In the genomic region with DNA sequence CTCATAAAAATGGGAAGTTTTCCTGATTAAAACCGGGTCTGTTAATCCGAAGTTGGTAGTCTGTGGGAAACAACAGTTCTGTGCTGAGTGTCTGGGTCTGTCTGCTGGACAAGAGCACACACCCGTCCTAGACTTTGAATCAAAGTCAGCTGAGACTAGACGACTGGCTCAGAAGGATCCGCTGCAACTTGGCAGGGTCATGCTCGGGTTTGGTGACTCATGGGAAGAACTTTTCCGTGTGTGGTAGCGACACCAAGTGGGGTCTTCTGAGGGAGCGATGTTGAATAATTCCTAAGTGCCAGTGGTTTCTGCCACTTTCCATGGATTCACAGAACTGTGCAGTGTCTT, we compare ENCODE assay signal across 16 mouse cellular contexts.
DNase-seq lines count a peak whose midpoint lies in the region; ATAC-seq and TF ChIP-seq lines count a peak whose summit lies in the region.
"Had no signal": no experiment of that assay in that cellular context is flagged by ENCODE, and none has a peak within 500 bp of the region (broad histone marks: within the 10 kb centered on the region; RNA-seq: fewer than 3 reads in every experiment).

No protein-coding gene starts in this region.

- no peak overlapping the region for H3K9ac ChIP-seq in heart, embryonic 12.5 days
- no peak overlapping the region for H3K9ac ChIP-seq in lung, embryonic 16.5 days (ENCODE audit: low read length)
- H3K9ac ChIP-seq in CH12.LX (ENCODE audit: insufficient read depth, low read depth), result peak overlapping the region; percentile 35
- H3K9ac ChIP-seq: kidney, embryonic 15.5 days; liver, embryonic 13.5 days; midbrain, embryonic 13.5 days had no signal

- H3K36me3 ChIP-seq in heart, embryonic 12.5 days, result no peaks in the 10 kb centered on the region
- no peaks in the 10 kb centered on the region for H3K36me3 ChIP-seq in lung, embryonic 16.5 days (ENCODE audit: control insufficient read depth, insufficient read depth, low read length)
- H3K36me3 ChIP-seq in CH12.LX (replicated peaks in 1 of 2; ENCODE audit: control insufficient read depth in 1 of 2, insufficient read depth in 1 of 2, low read length in 1 of 2), result no peaks in the 10 kb centered on the region
- H3K36me3 ChIP-seq: kidney, embryonic 15.5 days; liver, embryonic 13.5 days; midbrain, embryonic 13.5 days had no signal

- TF ChIP-seq POLR2A in CH12.LX (IDR thresholded peaks at IDR 0.05; ENCODE audit: low read depth, low read length), result no peak

- no peaks in the 10 kb centered on the region for H3K9me3 ChIP-seq in heart, embryonic 12.5 days (replicated peaks)
- no peaks in the 10 kb centered on the region for H3K9me3 ChIP-seq in lung, embryonic 16.5 days (ENCODE audit: control insufficient read depth, low read length)
- H3K9me3 ChIP-seq in CH12.LX (replicated peaks; ENCODE audit: low read length), result no peaks in the 10 kb centered on the region
- H3K9me3 ChIP-seq: kidney, embryonic 15.5 days; liver, embryonic 13.5 days; midbrain, embryonic 13.5 days had no signal

- ATAC-seq in heart, embryonic 12.5 days (ENCODE audit: insufficient number of reproducible peaks, low FRiP score), result no peak
- ATAC-seq in lung, embryonic 16.5 days (ENCODE audit: low read depth), result no peak
- ATAC-seq: midbrain, embryonic 13.5 days had no signal

- no peak overlapping the region for H3K27ac ChIP-seq in heart, embryonic 12.5 days (ENCODE audit: poor library complexity, severe bottlenecking)
- H3K27ac ChIP-seq in lung, embryonic 16.5 days (ENCODE audit: low read length), result no peak overlapping the region
- H3K27ac ChIP-seq in CH12.LX (ENCODE audit: insufficient read depth, low read depth), result no peak overlapping the region
- H3K27ac ChIP-seq: left cerebral cortex, adult 2 months; liver, embryonic 13.5 days; midbrain, embryonic 13.5 days had no signal

- H3K4me2 ChIP-seq in heart, embryonic 12.5 days, result no peak overlapping the region
- peak overlapping the region; percentile 32; the same call in 1 of the 2 replicates for H3K4me2 ChIP-seq in lung, embryonic 16.5 days (ENCODE audit: low read depth, low read length)
- peak overlapping the region; percentile 92 for H3K4me2 ChIP-seq in CH12.LX (ENCODE audit: insufficient read depth, low read depth, poor library complexity, severe bottlenecking)
- H3K4me2 ChIP-seq: kidney, embryonic 15.5 days; liver, embryonic 13.5 days; midbrain, embryonic 13.5 days had no signal

- H3K27me3 ChIP-seq in heart, embryonic 12.5 days (replicated peaks), result no peaks in the 10 kb centered on the region
- H3K27me3 ChIP-seq in lung, embryonic 16.5 days (ENCODE audit: control insufficient read depth, insufficient read depth, low read depth, low read length), result no peaks in the 10 kb centered on the region
- H3K27me3 ChIP-seq in CH12.LX (replicated peaks), result no peaks in the 10 kb centered on the region
- H3K27me3 ChIP-seq: kidney, embryonic 15.5 days; liver, embryonic 13.5 days; midbrain, embryonic 13.5 days had no signal

- H3K4me1 ChIP-seq in heart, embryonic 12.5 days (replicated peaks), result peaks cover 24% of the 10 kb centered on the region
- peaks cover 13% of the 10 kb centered on the region for H3K4me1 ChIP-seq in lung, embryonic 16.5 days (replicated peaks; ENCODE audit: control insufficient read depth, insufficient read depth, low read length)
- peaks cover 5 to 29% of the 10 kb centered on the region in 2 experiments for H3K4me1 ChIP-seq in CH12.LX (ENCODE audit: control insufficient read depth in 1 of 2, insufficient read depth in 2 of 2)
- H3K4me1 ChIP-seq: liver, embryonic 13.5 days had no signal

- 76% methylated on average over 9 of the region's 9 CpGs for WGBS in heart, embryonic 12.5 days
- WGBS in lung, embryonic 16.5 days, result 63% methylated on average over 9 of the region's 9 CpGs

- intact Hi-C loops in heart, postnatal 25 days (cut with DNase I), result no loop called here

- H3K79me2 ChIP-seq in CH12.LX (replicated peaks; ENCODE audit: control insufficient read depth, extremely low read depth, insufficient read depth, poor library complexity, severe bottlenecking), result no peaks in the 10 kb centered on the region

- no peak overlapping the region for H3K4me3 ChIP-seq in heart, embryonic 12.5 days
- peak overlapping the region; percentile 10; the same call in 1 of the 2 replicates for H3K4me3 ChIP-seq in lung, embryonic 16.5 days (ENCODE audit: low read length)
- H3K4me3 ChIP-seq in CH12.LX (replicated peaks in 1 of 3; ENCODE audit: low read depth in 2 of 3, low read length in 2 of 3, poor library complexity in 1 of 3), result peak overlapping the region; percentile 54 to 59 (median 55)
- H3K4me3 ChIP-seq: erythroblast, embryonic 14.5 days; kidney, embryonic 15.5 days; left cerebral cortex, adult 2 months; liver, embryonic 13.5 days; midbrain, embryonic 13.5 days had no signal

- DNase-seq in heart, adult 11 months, result peak; percentile 96
- no peak for DNase-seq in lung, postnatal 4 days
- DNase-seq in CH12.LX (ENCODE audit: extremely low read depth), result peak; percentile 59
- peak; percentile 20 for DNase-seq in heart, postnatal 25 days (ENCODE audit: low spot score)
- DNase-seq in frontal cortex, postnatal 36 days (ENCODE audit: low spot score in 2 of 2), result no peak
- DNase-seq in urinary bladder, adult 18-20 months (ENCODE audit: low spot score in 2 of 2), result no peak
- DNase-seq: adrenal gland, adult 2 months; cerebellum, postnatal 36 days; liver, embryonic 13.5 days; thymus, postnatal 25 days had no signal

- no peak for TF ChIP-seq EP300 in CH12.LX (IDR thresholded peaks at IDR 0.05; ENCODE audit: low read length)

- dilution Hi-C loops in CH12.LX (cut with MboI; ENCODE audit: extremely low pct_ligation_motif_present, extremely low pct_unique_long_range_greater_than_20kb, low sequenced_read_pairs), result no loop called here

- peak in 1 of 2 experiments; percentile 55; a peak in 2 of 4 replicates for TF ChIP-seq CTCF in CH12.LX (conservative IDR thresholded peaks at IDR 0.05 in 1 of 2, IDR thresholded peaks at IDR 0.05 in 1 of 2; ENCODE audit: low read depth in 2 of 2, low read length in 2 of 2)

- peak; percentile 36 for TF ChIP-seq RAD21 in CH12.LX (IDR thresholded peaks at IDR 0.05; ENCODE audit: low read depth, low read length)

- in situ Hi-C loops in CH12.LX (cut with MboI; ENCODE audit: low pct_ligation_motif_present, low pct_unique_long_range_greater_than_20kb, low sequenced_read_pairs), result no loop called here

TF ChIP-seq in CH12.LX, 34 proteins besides CTCF, POLR2A, EP300 and RAD21:
- TF ChIP-seq MXI1 (IDR thresholded peaks at IDR 0.05; ENCODE audit: low read depth, low read length), result no peak
- TF ChIP-seq SMC3 (IDR thresholded peaks at IDR 0.05; ENCODE audit: low read depth, low read length), result peak; percentile 13; the same call in 1 of the 2 replicates
- 0 out of 2 replicates have a peak, but pooled peaks have one; percentile 7 for TF ChIP-seq TCF12 (IDR thresholded peaks at IDR 0.05; ENCODE audit: low read depth, low read length)
- 0 out of 2 replicates have a peak, but pooled peaks have one; percentile 12 for TF ChIP-seq MAX (IDR thresholded peaks at IDR 0.05; ENCODE audit: low read length)
- no peak for TF ChIP-seq IRF4 (IDR thresholded peaks at IDR 0.05; ENCODE audit: low read depth, low read length)
TF ChIP-seq in CH12.LX: peak in this region for 3.

Comparison
In these comparisons a context has a peak if more than half of its experiments do, and no peak if none do; other contexts are left out.
1. DNase-seq: peak in heart, adult 11 months (single experiment), CH12.LX (single experiment) and heart, postnatal 25 days (single experiment); none in lung, postnatal 4 days (0 of 2), frontal cortex, postnatal 36 days (0 of 2) and urinary bladder, adult 18-20 months (0 of 2).